9 mouse cellular contexts compared by ENCODE assay signal in genomic region chr1:152592609-152593008, GRCm38 (mm10).
DNase-seq lines count a peak whose midpoint lies in the region; ATAC-seq lines count a peak whose summit lies in the region.
"Had no signal": no experiment of that assay in that cellular context is flagged by ENCODE, and none has a peak within 500 bp of the region (broad histone marks: within the 10 kb centered on the region; RNA-seq: fewer than 3 reads in every experiment).

No protein-coding gene starts in this region.

- no peaks in the 10 kb centered on the region for H3K9me3 ChIP-seq in heart, embryonic 16.5 days (replicated peaks; ENCODE audit: control insufficient read depth, low read length)
- H3K9me3 ChIP-seq: hindbrain, embryonic 15.5 days; midbrain, embryonic 10.5 days had no signal

- H3K36me3 ChIP-seq in heart, embryonic 16.5 days (ENCODE audit: control insufficient read depth, insufficient read depth) = no peaks in the 10 kb centered on the region
- H3K36me3 ChIP-seq: hindbrain, embryonic 15.5 days had no signal

- H3K9ac ChIP-seq in heart, embryonic 16.5 days (ENCODE audit: low read length) = no peak overlapping the region
- H3K9ac ChIP-seq: hindbrain, embryonic 15.5 days had no signal

- H3K4me3 ChIP-seq in heart, embryonic 16.5 days (ENCODE audit: low read length) = no peak overlapping the region
- H3K4me3 ChIP-seq: hindbrain, embryonic 15.5 days; midbrain, embryonic 10.5 days had no signal

- ATAC-seq in heart, embryonic 16.5 days (replicated peaks; ENCODE audit: extremely low read depth, insufficient read depth, low FRiP score) = peak; percentile 61
- ATAC-seq in inflammation-experienced regulatory T-cells, adult 6 months = no peak

- 52% methylated on average over 6 of the region's 6 CpGs for WGBS in heart, embryonic 16.5 days

- H3K27ac ChIP-seq in heart, embryonic 16.5 days (ENCODE audit: low read length) = peak overlapping the region; percentile 72
- H3K27ac ChIP-seq: hindbrain, embryonic 15.5 days; midbrain, embryonic 10.5 days had no signal

- peaks cover 64% of the 10 kb centered on the region for H3K4me1 ChIP-seq in heart, embryonic 16.5 days (ENCODE audit: control insufficient read depth, insufficient read depth, low read length)

- no peaks in the 10 kb centered on the region for H3K27me3 ChIP-seq in heart, embryonic 16.5 days (ENCODE audit: control insufficient read depth, insufficient read depth, low read length)
- H3K27me3 ChIP-seq: hindbrain, embryonic 15.5 days had no signal

- peak; percentile 75 for DNase-seq in spleen, adult 12 weeks (ENCODE audit: low spot score)
- DNase-seq in spleen, adult 18-20 months = no peak
- DNase-seq in lung, postnatal 14 days = peak; percentile 69
- peak; percentile 43 for DNase-seq in thymus, postnatal 4 days
- no peak for DNase-seq in MN1 (ENCODE audit: low spot score)

- H3K4me2 ChIP-seq in heart, embryonic 16.5 days (ENCODE audit: low read depth, low read length) = no peak overlapping the region
- H3K4me2 ChIP-seq: hindbrain, embryonic 15.5 days had no signal

Comparison
In these comparisons a context has a peak if more than half of its experiments do, and no peak if none do; other contexts are left out.
1. DNase-seq: peak in spleen, adult 12 weeks (single experiment), lung, postnatal 14 days (single experiment) and thymus, postnatal 4 days (single experiment); none in spleen, adult 18-20 months (0 of 2) and MN1 (single experiment).